Mouse (Mus musculus) neural tube, embryonic 12.5 days (tissue): ENCODE measurements at regions not wholly inside any gene's neighbourhood (a gene's known extent, or its start where the extent isn't known, plus 50 kb on each side); places are given as distances from the start of the nearest gene placed in this dataset.
"Not testable (repeated sequence)": the region's sequence is repeated elsewhere in the genome, so short reads cannot be mapped to it uniquely, and the experiment has no call there.

Experiments used
- ATAC-seq: fragments of 200-750 bp; cut with Nextera tagmentation; 2 replicates; pipeline ENCODE4 v1.8.0; 2017; ENCODE audit warnings: low read depth, mild to moderate bottlenecking, moderate TSS enrichment, moderate library complexity; ENCODE audit not compliant: low FRiP score
- H3K27ac ChIP-seq: fragments of 300-500 bp; sonication (generic); 2 replicates; pipeline ENCODE4 v1.5.1; 2016
- H3K27me3 ChIP-seq: fragments of 300-500 bp; sonication (generic); replicated peaks from 2 replicates; pipeline ENCODE4 v1.6.1; 2016; ENCODE audit warnings: mild to moderate bottlenecking
- H3K36me3 ChIP-seq: fragments of 300-500 bp; sonication (generic); 2 replicates; pipeline ENCODE4 v1.6.1; 2016; ENCODE audit warnings: mild to moderate bottlenecking
- H3K4me1 ChIP-seq: fragments of 300-500 bp; sonication (generic); 2 replicates; pipeline ENCODE4 v1.6.1; 2016
- H3K4me2 ChIP-seq: fragments of 300-500 bp; sonication (generic); replicated peaks from 2 replicates; pipeline ENCODE4 v1.6.1; 2016; ENCODE audit warnings: mild to moderate bottlenecking
- H3K4me3 ChIP-seq: fragments of 300-500 bp; sonication (generic); 2 replicates; pipeline ENCODE4 v1.5.1; 2016
- H3K9ac ChIP-seq: fragments of 300-500 bp; sonication (generic); 2 replicates; pipeline ENCODE4 v1.6.1; 2016; ENCODE audit warnings: mild to moderate bottlenecking
- H3K9me3 ChIP-seq: fragments of 300-500 bp; sonication (generic); 2 replicates; pipeline ENCODE4 v1.6.1; 2016; ENCODE audit warnings: mild to moderate bottlenecking
- WGBS: fragments of 180-500 bp; shearing (Covaris S2); methylation state at CpG from one replicate; pipeline ENCODE4 v1.1.7; 2016; 5-methylcytosine and 5-hydroxymethylcytosine counted together

- Histone ChIP-seq H3K27me3 (no peaks in the 10 kb centered on the region), H3K27ac (no peak overlapping the region), H3K9me3 (no peaks in the 10 kb centered on the region), H3K4me1 (no peaks in the 10 kb centered on the region), H3K4me3 (no peak overlapping the region), H3K9ac (no peak overlapping the region), H3K36me3 (no peaks in the 10 kb centered on the region), H3K4me2 (no peak overlapping the region)
- 86% methylated on average over 8 of the region's 8 CpGs for WGBS
- ATAC-seq, result no peak
These were observed 178.4 kb downstream of the Csl start for GRCm38 (mm10) chr10:99581074-99581473.

DNA sequence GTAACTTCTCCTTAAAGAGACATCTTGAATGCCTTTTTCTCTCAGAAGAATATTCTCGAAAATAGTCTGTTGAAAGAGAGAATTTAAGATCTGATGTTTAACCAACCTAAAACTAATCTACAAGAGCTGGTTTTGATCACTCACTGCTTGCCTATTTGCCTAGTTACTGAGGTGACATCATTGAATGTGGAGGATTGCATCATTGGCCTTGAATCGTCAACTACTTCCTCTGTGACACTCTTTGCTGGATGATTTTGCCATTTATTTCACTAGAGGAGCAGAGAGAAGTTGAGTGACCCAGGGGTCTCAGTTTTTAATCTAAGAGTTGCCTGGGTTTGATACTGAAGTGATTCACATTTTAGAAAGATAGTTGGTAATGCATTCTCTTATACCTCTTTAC lies 174.6 kb downstream of the Csl start:
- Histone ChIP-seq H3K4me1 (no peaks in the 10 kb centered on the region), H3K36me3 (no peaks in the 10 kb centered on the region), H3K27ac (no peak overlapping the region), H3K4me2 (no peak overlapping the region), H3K27me3 (no peaks in the 10 kb centered on the region), H3K9ac (no peak overlapping the region), H3K9me3 (no peaks in the 10 kb centered on the region), H3K4me3 (no peak overlapping the region)
- 83% methylated on average over 2 of the region's 2 CpGs for WGBS
- ATAC-seq, result no peak

- ATAC-seq, result no peak
- WGBS, result 54% methylated on average over 9 of the region's 9 CpGs
These were observed 167.2 kb downstream of the Csl start for GRCm38 (mm10) chr10:99592220-99592619.

DNA sequence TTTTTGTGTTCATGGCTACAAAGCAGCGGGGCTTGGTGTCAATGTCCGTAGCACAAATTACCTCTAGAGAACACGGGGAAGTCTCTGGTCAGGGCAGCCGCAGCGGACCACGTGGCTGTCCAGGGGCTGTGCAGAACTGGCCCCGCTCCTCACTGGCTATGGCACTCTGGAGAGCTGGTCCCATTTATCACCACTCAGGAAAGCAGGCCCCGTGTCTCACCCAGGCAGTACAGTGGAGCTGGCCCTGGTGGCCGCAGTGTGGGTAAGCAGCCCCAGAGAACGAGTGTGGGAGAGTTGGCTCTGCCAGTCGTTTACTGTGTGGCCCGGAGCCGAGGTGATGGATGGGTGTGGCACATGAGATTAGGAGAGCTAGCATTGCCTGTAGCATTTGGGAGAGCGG lies 163.8 kb downstream of the Csl start:
- Histone ChIP-seq H3K9me3 (no peaks in the 10 kb centered on the region), H3K4me1 (peaks cover 3% of the 10 kb centered on the region; the same call in 1 of the 2 replicates), H3K36me3 (no peaks in the 10 kb centered on the region), H3K4me2 (no peak overlapping the region), H3K27me3 (no peaks in the 10 kb centered on the region), H3K27ac (no peak overlapping the region), H3K4me3 (no peak overlapping the region), H3K9ac (no peak overlapping the region)
- WGBS, result 86% methylated on average over 14 of the region's 14 CpGs
- no peak for ATAC-seq

More at GRCm38 (mm10) chr10:99592220-99592619, 167.2 kb downstream of the Csl start:
- no peak overlapping the region for H3K4me2 ChIP-seq
- H3K4me3 ChIP-seq, result no peak overlapping the region
- no peaks in the 10 kb centered on the region for H3K9me3 ChIP-seq
- H3K4me1 ChIP-seq, result peaks cover 3% of the 10 kb centered on the region; the same call in 1 of the 2 replicates
- H3K27me3 ChIP-seq, result no peaks in the 10 kb centered on the region
- H3K36me3 ChIP-seq, result no peaks in the 10 kb centered on the region
- H3K27ac ChIP-seq, result no peak overlapping the region
- H3K9ac ChIP-seq, result no peak overlapping the region

DNA sequence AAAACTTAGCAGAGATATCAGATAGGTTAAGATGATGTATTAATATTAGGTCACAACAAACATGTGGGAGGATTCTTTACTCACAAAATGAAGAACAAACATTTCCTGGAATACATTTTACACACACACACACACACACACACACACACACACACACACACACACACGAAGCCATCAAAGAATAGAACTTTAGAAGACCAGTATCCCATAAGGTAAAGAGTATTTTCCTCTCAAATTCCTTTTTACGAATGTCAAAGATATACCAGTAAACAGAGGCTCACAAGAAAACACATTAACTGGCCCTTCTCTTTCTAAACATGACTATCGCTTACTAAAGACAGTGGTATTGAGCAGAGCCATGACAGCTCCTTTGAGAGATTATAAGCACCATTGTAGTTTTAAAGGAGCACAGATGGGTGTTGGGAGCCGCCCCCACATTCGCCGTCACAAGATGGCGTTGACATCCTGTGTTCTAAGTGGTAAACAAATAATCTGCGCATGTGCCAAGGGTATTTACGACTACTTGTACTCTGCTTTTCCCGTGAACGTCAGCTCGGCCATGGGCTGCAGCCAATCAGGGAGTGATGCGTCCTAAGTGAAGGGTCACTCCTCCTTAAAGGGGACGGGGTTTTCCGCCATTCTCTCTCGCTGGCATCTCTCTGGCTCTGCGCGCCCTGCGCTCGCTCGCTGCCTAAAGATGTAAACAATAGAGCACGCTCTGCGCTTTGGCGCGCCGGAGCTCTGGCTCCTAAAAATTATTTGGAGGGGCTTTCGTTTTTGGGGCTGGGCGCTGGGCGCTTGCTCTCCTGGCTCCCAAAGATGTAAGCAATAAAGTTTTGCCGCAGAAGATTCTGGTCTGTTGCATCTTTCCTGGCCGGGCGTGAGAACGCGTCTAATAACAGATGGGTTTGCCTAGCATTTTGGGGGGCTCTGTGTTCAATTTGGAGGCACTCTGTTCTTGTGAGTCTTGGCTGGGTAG lies 160.0 kb downstream of the Csl start:
- peak overlapping the region; percentile 55 for H3K4me2 ChIP-seq
- H3K9me3 ChIP-seq, H3K27me3 ChIP-seq, H3K4me1 ChIP-seq, H3K27ac ChIP-seq, H3K36me3 ChIP-seq: not testable (repeated sequence)
- peak; percentile 65 for ATAC-seq
- WGBS, result 52% methylated on average over 27 of the region's 34 CpGs
- H3K9ac ChIP-seq, result peak overlapping the region; percentile 46
- peak overlapping the region; percentile 34 for H3K4me3 ChIP-seq

DNA sequence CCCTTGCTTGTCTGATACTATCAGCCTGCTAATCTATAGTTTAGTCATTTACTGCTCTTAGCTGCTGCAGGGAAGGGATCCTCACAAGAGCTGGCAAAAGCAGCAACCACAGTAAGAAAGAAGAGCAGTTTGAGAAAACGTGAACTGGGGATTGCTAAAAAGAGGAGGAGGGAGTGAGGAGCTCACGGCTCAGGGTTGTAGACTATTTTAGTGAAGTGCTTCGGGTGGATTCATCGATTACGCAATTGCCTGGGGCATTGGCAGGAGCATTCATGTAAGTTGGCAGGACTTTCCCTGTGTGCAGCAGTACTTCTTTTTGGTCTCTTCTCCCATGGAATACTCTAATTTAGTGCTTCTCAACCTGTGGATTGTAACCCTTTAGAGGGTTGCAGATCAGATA lies 157.1 kb downstream of the Csl start:
- Histone ChIP-seq H3K36me3 (no peaks in the 10 kb centered on the region), H3K4me2 (no peak overlapping the region), H3K27me3 (no peaks in the 10 kb centered on the region), H3K4me3 (no peak overlapping the region), H3K27ac (no peak overlapping the region), H3K4me1 (no peaks in the 10 kb centered on the region), H3K9ac (no peak overlapping the region), H3K9me3 (no peaks in the 10 kb centered on the region)
- 90% methylated on average over 5 of the region's 5 CpGs for WGBS
- ATAC-seq, result no peak

- Histone ChIP-seq H3K4me1 (no peaks in the 10 kb centered on the region), H3K27ac (no peak overlapping the region), H3K9me3 (no peaks in the 10 kb centered on the region), H3K4me2 (no peak overlapping the region), H3K36me3 (no peaks in the 10 kb centered on the region), H3K9ac (no peak overlapping the region), H3K27me3 (no peaks in the 10 kb centered on the region), H3K4me3 (no peak overlapping the region)
- WGBS, result 91% methylated on average over 1 of the region's 1 CpGs
- no peak for ATAC-seq
These were observed 155.3 kb downstream of the Csl start for GRCm38 (mm10) chr10:99604172-99604571.

DNA sequence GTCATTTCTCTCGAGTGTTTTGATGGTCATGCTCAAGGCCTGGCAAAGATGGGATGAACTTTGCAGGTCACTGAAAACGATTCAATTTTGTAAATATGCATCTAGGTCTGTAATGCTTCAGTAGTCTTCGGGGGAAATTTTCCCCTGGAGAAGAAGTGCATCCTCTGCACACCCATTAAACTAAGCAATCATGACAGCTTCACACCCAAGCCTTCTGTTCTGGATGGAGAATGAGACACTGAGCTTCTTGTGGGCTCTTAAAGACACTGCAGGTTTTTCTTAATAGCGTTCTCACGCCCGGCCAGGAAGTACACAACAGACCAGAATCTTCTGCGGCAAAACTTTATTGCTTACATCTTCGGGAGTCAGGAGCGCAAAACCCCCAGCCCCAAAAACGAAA lies 151.0 kb downstream of the Csl start:
- Histone ChIP-seq H3K27ac (no peak overlapping the region), H3K4me1 (no peaks in the 10 kb centered on the region), H3K9me3 (no peaks in the 10 kb centered on the region), H3K36me3 (no peaks in the 10 kb centered on the region), H3K27me3 (no peaks in the 10 kb centered on the region), H3K4me2 (no peak overlapping the region), H3K9ac (no peak overlapping the region), H3K4me3 (no peak overlapping the region)
- WGBS, result 91% methylated on average over 10 of the region's 10 CpGs
- no peak for ATAC-seq

DNA sequence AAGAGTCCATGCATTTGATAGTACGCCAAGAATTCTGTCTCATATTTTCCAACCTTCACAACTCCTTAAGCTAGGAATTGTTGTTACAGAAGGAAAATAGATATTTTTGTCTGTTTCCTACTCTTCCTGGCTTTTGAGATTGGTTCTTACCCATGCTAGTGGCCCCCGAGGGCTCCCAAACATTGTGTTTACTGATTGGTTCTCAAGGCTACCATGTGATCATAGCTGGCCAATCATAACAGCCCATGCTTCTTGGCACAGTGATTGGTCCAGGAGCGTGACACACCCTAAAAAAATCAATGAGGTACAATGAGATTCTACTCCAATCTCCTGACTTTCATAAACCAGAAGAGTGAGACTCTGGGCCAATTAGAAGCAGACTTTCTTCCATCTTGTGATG lies 150.0 kb downstream of the Csl start:
- WGBS, result 94% methylated on average over 3 of the region's 3 CpGs
- Histone ChIP-seq H3K9me3 (no peaks in the 10 kb centered on the region), H3K4me1 (no peaks in the 10 kb centered on the region), H3K36me3 (no peaks in the 10 kb centered on the region), H3K27ac (no peak overlapping the region), H3K27me3 (no peaks in the 10 kb centered on the region), H3K9ac (no peak overlapping the region), H3K4me3 (no peak overlapping the region), H3K4me2 (no peak overlapping the region)
- ATAC-seq, result no peak

- Histone ChIP-seq H3K4me3 (no peak overlapping the region), H3K4me1 (no peaks in the 10 kb centered on the region), H3K9me3 (no peaks in the 10 kb centered on the region), H3K27ac (no peak overlapping the region), H3K27me3 (no peaks in the 10 kb centered on the region), H3K4me2 (no peak overlapping the region), H3K9ac (no peak overlapping the region), H3K36me3 (no peaks in the 10 kb centered on the region)
- WGBS, result 87% methylated on average over 4 of the region's 4 CpGs
- ATAC-seq, result no peak
These were observed 148.6 kb downstream of the Csl start for GRCm38 (mm10) chr10:99610890-99611289.

DNA sequence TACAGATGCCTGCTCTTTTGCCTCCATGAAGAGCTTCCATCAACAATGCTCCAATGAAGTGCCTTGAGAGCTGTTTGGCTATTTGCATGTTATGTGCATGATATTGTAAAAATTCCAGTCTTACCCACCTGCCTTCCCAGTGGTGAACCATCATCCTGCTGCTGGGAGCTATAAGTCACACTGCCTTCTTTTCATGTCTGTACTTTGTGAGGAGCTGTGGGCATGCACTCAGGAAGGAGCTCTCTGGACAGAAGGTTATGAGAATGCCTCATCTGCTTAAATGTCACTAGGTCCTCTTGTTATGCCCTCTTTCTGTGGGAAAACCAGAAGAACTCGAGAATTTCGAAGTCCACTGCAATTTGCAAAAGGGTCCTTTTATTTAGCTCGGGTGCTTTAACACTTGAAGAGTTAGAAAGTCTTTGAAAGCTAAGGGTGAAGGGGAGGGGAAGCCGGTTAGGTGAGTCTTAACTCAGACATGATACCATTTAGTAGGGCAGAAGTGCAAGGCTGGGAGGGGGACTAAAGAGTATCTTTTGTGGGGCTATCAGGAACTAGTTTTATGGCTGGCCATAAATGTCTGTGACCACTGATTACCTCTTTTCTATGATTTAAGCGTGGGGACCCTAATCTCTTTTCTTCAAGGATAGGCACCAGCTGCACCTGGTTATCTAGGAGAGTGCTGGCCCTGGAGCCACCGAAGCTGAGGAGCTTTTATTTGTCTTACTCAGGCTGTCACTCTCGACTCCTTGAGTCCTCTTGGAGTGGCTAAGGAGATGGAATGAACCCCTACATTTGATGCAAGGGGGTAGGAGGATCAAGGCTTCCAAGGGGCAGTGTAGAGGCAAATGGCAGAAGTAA lies 144.8 kb downstream of the Csl start:
- Histone ChIP-seq H3K4me3 (no peak overlapping the region), H3K4me2 (no peak overlapping the region), H3K4me1 (no peaks in the 10 kb centered on the region), H3K9ac (no peak overlapping the region), H3K9me3 (no peaks in the 10 kb centered on the region), H3K27ac (no peak overlapping the region), H3K36me3 (no peaks in the 10 kb centered on the region), H3K27me3 (no peaks in the 10 kb centered on the region)
- 17% methylated on average over 7 of the region's 7 CpGs for WGBS
- ATAC-seq, result no peak

DNA sequence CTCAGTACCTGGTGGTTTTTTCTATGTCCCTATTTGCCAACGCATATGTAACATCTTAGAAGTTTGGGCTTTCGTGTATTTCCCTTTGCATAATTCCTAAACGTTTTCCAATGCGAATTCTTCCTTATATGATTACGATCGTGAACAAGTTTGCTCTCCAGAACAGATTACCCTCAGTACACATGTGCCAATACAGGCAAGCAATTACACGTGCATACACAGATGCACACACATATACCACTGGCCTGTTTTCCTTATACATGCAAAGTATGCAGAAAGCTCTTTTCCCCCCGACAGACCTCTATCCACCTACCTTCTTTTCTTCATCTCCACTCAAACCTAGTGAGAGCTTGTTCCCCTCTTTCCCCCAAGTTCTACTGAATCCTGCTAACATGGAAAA lies 144.1 kb downstream of the Csl start:
- no peak for ATAC-seq
- H3K36me3 ChIP-seq, result no peaks in the 10 kb centered on the region
- H3K9me3 ChIP-seq, result no peaks in the 10 kb centered on the region
- no peaks in the 10 kb centered on the region for H3K27me3 ChIP-seq
- no peak overlapping the region for H3K4me3 ChIP-seq
- H3K4me1 ChIP-seq, result no peaks in the 10 kb centered on the region
- WGBS, result 84% methylated on average over 8 of the region's 8 CpGs
- no peak overlapping the region for H3K9ac ChIP-seq
- no peak overlapping the region for H3K27ac ChIP-seq
- H3K4me2 ChIP-seq, result no peak overlapping the region
